Mouse (Mus musculus) left cerebral cortex, adult 9 months (tissue): ENCODE data around the gene Sytl3.

Source experiments
- DNase-seq, 2 experiments: peaks; one replicate each; pipeline ENCODE4 v3.0.0; 2022; ENCODE audit warnings: low spot score in 2 of 2

Gene Sytl3

DNA sequence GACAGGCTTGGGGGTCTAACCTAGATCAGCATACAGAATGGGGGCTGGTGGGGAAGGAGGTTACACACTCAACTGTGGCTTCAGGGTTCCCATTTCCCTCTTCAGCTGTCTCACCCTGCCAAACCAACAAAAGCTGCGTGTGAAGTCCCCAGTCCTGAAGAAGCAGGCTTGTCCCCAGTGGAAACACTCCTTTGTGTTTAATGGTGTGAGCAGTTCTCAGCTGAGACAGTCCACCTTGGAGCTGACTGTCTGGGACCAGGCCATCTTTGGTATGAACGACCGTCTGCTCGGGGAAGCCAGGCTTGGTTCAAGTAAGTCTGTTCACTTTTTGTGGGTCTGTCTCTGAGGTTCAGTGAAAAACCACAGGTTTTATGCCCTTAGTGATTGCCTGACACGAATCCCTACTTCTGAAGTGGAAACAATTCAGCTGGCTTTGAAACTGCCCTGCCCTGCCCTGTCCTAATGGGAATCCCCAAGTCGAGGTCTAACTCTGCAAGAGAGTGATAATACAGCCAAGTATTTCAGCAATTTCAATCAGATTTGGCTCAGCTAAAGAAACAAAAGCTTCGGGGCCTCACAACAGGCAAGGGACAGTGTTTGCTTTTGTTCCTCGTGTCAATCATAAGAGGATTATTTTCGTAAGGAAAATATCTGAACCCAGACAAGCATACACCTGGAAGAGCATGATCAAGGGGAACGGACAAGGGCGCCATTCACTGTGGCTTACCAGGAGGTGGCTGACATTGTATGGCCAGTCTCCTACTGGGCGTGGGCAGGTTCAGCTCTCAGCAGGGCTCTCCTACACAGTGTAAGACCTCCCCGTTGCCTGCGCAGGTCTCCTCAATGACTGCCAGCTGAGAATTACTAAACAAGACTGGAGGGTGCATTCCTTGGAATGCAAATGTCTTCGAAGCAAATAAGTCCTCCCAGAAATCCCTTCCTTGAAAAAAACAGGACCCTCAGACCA lies 77.7 kb downstream of the Sytl3 start:
- no peak for DNase-seq

DNA sequence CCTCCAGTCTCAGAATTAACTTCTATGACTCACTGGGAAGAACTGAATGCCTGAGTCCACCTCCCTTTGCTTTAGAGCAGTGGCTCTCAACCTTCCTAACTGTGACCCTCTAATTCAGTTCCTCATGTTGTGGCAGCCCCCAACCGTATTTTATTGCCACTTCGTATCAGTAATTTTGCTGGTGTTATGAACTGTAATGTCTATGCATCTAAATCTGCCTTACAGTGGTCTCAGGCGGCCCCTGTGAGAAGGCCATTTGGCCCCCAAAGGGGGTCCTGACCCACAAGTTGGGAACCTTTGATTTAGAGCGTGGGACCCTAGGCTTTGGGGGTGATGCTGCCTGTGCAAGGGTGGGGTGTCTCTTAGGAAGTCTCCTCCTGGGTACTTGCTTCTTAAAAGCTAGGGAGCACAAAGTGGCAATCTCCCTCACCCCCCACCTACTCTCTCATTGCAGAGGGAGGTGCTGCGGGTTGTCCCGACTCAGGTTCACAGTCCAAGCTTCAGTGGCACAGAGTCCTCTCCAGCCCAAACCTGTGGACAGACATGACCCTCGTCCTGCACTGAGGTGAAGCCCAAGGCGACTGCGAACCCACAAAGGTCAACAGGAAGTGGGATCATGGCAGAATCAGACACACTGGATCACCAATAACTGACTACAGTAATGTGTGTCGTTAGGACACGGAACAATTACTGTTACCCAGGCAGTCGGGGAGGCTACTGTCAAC lies 78.5 kb downstream of the Sytl3 start:
- no peak for DNase-seq

DNA sequence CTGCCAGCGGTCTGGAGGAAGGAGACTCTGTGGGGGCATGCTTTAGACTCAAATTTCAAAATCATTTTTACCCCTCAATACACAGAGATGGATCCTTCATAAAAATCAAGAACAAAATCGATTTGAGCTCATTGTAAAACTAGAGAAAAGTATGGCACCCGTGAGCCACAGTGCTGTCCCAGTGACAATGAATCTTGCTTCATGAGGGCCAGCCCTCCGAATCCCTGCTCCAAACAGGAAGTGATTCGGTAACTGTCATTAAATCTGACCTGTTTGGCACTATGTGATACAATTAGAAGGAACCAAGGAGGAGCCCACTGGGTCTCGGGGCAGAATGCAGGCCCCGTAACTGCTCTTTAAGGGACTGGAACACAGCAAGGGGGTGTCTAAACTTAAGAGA lies 79.9 kb downstream of the Sytl3 start:
- DNase-seq: no peak

DNA sequence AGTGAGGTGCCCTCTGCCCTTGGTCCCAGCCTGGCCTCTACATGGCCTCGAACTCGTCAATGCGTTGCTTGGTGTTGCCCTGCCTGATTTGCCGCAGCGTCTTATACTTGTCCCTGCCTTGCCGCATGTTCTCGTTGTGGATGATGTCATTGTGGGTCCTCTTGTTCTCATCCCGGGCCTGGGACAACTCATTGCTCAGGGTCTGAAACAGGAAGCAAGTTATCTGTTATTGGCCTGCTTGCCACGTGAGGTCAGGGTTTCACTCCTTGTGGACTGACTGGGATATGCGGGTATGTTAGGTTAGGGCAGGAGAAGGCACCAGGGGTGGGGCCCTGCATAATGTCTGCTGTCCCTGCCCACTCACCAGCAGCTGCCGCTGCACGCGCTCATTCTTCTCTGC lies 80.4 kb downstream of the Sytl3 start:
- DNase-seq: no peak

DNA sequence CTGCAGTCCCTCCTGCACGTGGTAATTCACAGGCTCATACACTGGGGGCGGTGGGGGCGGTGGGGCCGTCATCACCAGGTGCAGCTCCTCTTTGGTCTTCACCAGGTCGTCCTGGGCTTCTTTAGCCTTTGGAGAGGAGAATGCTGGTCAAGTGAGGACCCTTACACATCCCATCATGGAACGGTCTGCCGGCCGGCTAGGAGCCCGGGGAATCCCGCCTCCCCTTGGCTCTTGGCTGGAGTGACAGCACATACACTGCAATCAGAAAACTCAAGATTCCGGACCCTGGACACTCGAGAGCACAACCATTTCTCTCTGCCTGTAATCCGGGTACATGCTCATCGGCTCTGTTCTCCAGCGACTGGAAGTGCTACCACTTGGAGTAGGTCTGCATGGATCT lies 80.9 kb downstream of the Sytl3 start:
- DNase-seq: no peak

DNA sequence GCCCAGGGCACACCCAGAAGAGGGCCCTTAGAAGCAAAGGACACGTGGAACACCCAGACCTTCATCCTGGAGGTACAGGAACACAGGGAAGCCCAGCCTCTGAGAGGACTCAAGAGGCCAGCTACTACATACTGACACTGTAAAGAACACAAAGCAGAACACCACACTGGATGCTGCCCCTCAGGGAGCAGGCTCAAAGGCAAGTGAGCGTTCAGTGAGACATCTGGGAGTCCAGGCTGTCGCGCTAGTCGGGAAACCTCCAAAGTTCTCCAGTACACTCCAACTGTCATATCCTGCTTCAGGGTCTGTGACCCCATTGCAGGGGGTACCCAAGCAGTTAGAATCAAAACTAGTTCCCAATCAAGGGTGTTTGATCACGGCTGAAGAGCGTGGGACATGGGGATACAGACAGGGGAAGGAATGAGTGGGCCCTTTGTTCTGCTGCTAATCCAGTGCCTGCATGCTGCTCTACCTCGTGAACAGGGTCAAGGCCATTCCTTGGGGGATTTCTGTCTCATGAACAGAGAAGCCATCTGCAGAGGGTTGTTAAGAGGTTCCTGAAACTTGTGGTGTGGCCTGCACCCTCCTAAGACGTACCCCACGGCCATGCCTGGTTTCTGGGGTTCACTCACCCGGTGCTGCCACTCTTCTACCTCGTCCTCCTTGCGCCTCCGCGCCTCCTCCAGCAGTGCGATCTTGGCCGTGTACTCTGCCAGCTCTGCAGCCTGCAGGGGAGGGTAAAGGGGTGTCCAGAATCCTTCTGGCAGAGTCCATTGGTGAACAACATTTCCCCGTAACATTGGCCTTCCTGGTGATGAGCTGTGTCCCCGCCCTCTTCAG lies 81.7 kb downstream of the Sytl3 start:
- no peak for DNase-seq

DNA sequence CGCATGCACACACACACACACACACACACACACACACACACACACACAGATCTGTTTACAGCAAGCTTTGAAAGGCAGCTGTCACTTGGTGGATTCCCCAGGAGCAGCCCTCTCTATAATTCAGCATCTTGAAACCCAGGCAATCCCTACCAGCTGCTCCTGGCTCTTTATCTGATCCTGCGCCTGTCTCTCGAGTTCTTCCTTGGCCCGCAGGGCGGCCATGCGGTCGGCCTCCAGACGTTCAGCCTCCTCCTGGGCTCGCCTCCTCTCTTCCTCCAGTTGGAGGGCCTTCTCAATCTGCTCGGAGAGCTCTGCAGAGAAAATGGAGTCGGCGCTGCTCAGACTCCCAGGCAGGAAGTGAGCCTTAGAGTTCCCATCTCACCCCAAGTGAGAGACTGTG lies 82.4 kb downstream of the Sytl3 start:
- no peak for DNase-seq

DNA sequence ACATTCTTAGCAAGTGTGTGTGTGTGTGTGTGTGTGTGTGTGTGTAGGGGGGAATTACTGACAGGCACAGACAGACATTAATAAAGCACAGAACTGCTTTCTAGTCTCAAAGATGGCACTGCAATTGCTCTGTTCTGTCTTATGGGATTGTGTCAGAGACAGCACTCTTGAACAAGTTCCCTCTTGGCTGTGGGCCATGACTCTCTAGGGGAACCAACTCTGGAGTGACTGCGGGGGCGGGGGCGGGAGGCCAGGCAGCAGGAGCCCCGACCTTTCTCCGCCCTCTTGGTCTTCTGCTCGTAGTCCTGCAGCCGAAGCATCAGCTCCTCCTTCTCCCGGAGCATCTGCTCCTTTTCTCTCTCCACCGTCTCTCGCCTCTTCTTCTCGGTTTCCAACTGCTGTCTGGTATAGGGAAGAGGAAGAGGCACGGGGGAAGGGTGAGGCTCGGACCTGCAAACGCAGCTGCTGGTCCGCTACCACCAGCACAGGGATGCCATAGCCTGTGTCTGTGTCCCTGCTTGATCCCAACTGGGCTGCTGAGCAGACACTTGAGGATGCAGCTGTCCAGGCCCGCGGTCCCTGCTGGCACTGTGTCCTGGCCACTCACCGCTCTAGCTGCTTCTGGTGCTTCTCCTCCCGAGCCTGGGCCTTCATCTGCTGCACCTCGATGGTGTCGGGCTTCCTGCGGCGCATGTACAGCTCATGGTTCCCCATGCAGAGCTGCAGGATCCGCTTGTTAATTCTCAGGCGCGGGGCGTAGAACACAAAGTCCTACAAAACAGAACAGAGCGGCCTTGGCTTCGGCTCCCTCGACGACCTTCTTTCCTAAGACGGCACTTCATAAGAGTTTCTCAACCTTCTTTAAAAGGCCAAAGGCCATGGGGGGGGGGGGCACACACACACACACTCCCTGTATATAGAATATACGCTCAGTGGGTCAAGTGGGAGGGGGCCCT lies 83.5 kb downstream of the Sytl3 start:
- DNase-seq: no peak

DNA sequence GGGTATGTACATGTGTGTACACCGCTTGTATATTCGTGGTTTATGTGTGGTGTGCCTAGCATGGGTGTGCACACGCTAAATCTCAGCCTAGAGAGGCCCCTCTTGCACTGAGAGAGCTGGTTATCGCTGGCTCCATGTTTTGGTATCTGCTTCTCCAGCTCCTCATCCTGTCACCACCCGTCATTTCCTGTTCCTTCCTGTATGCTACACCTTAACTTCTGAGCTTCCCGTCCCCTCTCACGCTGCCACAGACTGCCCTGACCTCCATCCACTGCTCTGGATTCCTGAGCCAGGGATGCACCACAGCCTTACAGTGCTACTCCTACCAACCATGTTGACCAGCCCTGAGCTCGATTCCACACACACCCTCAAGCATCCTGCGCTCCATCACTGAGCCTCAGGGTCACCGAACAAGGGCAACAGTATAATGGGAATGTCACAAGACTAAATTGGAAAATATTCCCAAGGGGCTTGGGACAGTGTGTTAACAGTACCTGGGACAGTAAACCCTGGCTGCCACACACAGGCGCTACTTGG lies 84.2 kb downstream of the Sytl3 start:
- no peak for DNase-seq

DNA sequence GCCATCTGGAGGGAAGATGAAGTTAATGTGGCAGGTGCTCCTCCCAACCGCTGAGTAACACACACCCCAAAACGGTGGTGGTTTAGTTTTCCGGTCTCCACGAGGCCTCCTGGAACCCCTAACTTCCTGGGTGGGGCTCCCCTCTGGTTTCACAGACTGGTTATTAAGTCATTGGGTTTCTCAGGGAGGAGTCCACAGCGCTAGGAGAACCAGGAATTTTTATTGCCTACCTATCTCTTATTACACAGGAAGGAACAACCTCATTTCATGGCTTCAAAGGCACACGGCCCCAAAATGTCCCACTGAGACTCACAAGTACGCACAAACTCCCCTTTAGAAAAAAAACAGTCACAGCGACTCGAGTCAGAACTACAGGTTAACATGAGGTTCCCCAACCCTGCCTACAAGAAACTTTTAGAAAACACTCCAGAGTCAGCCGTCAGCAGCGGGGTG lies 84.9 kb downstream of the Sytl3 start:
- DNase-seq: no peak

DNA sequence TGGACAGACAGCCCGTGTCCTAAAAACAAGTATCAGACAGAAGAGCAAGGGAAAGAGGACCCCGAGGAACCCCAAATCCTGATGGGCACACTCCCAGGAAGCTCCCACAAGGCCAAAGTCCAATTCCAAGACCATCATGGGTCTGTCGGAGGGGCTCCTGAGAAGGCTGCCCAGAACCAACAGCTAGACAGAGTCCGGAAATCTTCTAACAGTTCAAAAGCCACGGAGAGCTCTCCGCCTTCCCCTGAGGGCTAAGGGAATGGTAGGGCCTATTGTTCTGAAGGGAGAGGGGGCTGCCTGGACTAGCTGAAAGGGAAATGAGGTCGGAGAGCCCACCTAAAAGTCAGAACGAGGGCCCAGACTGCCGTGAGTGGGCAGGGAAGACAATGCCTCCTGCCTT lies 85.5 kb downstream of the Sytl3 start:
- no peak for DNase-seq

DNA sequence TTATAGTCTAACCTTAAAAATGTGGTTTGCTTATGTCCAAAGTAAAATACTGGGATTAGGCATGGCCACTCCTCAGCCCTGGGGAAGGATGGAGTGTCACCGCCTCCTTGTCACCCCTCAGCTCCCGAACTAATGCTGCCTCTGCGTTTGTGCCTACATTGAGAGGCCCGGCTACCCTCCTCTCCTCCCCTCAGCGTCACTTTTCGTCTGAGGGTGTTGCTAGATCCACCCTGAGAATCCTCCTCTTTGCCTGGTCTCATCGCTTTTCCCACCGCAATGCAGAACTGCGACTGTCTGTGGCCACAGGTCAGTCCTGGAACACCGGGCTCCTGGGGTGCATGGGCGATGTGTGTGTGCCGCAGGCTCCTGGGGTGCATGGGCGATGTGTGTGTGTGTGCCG lies 86.0 kb downstream of the Sytl3 start:
- no peak for DNase-seq

DNA sequence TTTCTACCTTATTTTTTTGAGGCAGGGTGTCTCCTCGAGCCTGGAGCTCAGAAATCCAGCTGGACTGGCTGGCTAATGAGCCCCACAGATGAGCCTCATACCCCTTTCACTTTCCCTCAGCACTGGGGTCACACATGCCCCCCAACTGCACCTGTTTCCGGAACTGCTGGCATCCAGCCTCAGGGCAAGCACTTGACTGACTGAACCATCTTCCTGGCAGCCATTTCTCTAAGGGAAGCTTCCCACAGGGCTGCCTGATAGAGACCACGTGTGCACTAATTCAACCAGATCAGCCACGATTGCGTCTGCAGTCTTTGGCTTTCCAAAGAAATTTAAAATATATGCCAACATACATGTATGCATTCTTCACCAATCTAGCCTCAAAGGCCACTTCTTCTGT lies 86.6 kb downstream of the Sytl3 start:
- DNase-seq: no peak

DNA sequence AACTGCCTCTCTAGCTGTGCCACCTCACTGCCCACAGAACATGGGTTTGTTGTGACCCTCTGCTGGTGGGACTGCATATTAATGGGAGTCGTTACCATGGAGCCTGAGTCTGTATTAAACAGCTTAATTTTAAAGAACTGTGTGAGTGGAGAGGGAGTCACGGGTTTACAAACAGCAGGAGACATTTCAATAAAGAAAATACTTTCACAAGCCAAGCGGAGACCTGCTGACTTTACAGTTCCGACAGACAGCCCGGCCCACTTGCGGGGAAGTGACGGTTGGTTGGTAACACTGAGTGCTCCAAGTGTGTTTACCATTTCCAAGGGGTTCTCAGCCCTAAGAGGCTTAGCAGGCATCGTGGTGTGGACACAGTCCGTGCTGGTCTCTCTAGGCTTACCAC lies 87.1 kb downstream of the Sytl3 start:
- DNase-seq: no peak

DNA sequence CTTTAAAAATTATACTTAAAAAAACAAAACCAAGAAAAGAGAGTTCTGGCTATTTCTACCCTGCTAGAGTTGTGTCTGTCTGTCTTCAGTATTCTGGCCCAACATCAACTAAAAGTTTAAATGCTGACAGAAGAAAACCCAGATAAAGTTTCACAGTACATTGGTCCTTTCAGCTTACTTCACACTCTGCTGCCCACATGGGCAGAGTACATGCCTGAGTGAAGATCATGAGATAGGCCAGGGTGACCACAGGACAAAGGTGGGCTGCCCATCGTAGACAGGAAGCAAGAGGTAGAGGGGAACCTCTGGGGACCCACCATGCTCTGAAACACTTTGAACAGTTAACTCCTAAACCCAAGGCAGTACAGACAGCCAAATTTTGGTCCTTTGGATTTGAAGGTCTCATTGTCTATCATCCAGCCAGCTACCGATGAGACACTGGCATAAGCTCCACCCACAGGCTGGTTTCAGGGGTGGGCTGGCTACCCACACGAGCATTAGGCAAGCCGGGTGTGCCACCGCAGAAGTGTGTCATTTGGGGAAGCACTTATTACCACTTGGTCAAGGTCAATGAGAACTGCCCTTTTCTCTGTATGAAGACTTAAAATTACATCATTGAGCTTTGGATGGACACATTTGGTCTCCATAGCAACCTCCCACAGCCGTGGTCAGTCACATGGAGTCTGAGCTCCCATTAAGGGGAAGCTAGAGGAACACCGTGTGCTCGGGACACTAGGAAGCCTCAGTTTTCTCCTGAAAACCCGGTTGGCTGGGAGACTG lies 87.7 kb downstream of the Sytl3 start:
- no peak for DNase-seq

DNA sequence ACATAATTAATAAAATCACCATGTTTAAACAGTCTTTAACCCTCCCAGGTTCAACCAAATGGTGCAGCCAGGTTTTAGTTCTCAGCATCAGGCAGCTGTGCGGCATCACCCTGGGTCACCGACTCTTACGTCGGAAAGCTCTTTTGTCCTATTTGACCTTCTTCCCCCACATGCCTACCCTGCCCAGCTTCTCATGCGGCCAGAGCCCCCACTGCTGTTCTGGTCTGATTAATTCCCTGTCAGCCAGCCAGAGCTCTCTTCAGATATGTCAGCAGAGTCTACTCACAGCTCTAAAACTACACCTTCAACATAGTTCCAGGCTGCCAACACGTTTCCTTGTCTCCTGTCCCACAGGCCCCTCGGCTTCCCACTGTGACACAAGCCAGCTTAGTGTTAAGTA lies 88.6 kb downstream of the Sytl3 start:
- no peak for DNase-seq

DNA sequence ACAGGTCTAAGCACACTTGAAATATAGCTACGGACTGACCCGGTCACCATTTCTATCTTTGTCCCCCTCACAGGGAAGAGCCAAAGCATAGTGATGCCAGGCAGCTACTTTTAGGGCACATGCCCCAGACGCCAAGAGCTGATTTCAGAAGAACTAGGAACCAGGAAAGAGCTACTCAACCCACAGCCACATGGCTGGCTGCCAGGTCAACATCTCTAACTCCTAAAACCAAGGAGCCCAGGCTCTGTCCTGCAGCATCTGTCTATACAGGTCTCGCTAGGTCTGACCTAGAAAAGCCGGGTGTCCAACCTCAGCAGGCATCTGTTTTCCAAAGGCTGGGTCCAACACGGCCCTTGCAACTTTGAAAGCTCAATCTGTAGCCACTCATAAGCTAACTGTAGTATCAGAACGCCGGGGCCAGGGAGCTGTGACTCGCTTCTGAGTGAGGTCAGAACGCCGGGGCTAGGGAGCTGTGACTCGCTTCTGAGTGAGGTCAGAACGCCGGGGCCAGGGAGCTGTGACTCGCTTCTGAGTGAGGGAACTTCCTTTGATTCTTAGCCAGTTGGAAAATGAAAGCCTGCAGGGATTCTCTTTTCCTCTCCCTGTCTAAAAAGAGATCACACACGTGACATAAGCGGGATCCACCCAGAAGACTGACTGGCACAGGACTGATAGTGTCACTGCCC lies 90.0 kb downstream of the Sytl3 start:
- DNase-seq: no peak

DNA sequence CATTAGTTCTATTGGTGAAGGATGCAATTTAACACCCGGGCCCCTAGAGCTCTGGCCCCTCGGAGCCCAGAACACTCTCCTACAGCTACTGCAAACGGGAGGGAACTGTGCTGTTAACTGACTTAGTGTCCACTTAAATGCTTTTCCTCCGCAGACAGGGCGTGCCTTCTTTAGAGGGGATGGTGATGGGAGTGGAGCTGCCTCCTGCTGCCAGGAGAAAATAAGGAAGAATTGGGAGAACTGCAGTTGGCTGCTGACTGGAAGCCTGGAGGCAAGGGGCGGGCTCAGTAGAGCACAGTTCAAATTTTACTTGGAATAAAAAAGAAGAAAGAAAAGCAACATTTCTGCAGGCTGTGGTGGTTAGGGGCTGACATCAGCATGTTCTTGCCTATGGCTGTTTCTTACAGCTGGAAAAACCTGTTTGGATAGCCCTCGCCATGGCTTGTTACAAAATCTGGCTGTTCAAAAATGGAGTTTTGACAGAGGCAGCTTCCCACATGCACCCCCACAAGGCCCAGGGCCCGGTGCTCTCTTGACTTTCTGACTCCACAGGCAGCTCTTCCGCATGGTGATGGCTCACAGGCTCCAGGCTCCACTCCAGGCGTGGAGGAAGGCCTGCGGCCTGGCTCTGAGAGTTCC lies 92.4 kb downstream of the Sytl3 start:
- DNase-seq: no peak

DNA sequence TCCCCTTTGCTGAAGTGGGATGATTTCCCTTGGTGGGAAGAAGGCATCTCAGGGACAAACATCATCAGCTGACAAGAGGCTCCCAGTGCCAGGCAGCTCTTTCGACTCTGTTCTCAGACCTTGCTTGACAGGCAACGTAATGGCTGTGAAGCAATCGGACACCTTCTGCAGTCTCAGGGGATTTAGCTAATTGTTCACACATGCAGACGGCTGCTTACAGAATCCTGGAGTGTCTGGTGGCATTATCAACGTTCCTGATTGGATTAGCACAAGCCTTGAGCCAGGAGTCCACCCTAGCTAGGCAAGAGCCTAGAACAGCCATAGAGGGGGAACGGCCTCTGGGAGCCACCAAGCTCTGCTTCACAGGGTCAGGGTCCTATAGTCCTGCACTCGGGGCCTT lies 93.5 kb downstream of the Sytl3 start:
- DNase-seq: no peak
